Mouse (Mus musculus) mouse trophoblast stem cell (cell line): ENCODE measurements around the gene Ttc23l.
"Not testable (repeated sequence)": the region's sequence is repeated elsewhere in the genome, so short reads cannot be mapped to it uniquely, and the experiment has no call there.

Experiments used
- in situ Hi-C, 2 experiments: fragments of 300-500 bp; cut with MseI, MboI; formaldehyde crosslinking; loops; 2 replicates in 1 of 2; 3 replicates in 1 of 2; pipeline ENCODE4 v1.15.1; 2025

Gene Ttc23l

GRCm38 (mm10) chr15:10558465-10558864 is at the start of gene Ttc23l:
Gene Ttc23l (minus strand): TSS chr15:10558668.
- in situ Hi-C loops = no loop called here

- in situ Hi-C loops = no loop called here
These were observed 40.9 kb upstream of the Ttc23l start for GRCm38 (mm10) chr15:10599413-10599812.

- in situ Hi-C loops = no loop called here
These were observed 40.1 kb upstream of the Ttc23l start for GRCm38 (mm10) chr15:10598259-10599225.

GRCm38 (mm10) chr15:10596871-10597270 is 38.4 kb upstream of the Ttc23l start:
- in situ Hi-C loops = no loop called here

- in situ Hi-C loops = no loop called here
These were observed 36.9 kb upstream of the Ttc23l start for GRCm38 (mm10) chr15:10595408-10595807.

- in situ Hi-C loops = no loop called here
These were observed 36.4 kb upstream of the Ttc23l start for GRCm38 (mm10) chr15:10594910-10595309.

GRCm38 (mm10) chr15:10593094-10593493 is 34.6 kb upstream of the Ttc23l start:
- in situ Hi-C loops = no loop called here

- in situ Hi-C loops = no loop called here
These were observed 28.1 kb upstream of the Ttc23l start for GRCm38 (mm10) chr15:10586565-10586964.

GRCm38 (mm10) chr15:10584359-10585187 is 26.1 kb upstream of the Ttc23l start:
- in situ Hi-C loops = no loop called here

GRCm38 (mm10) chr15:10583408-10583807 is 24.9 kb upstream of the Ttc23l start:
- in situ Hi-C loops = no loop called here

- in situ Hi-C loops = no loop called here
These were observed 20.7 kb upstream of the Ttc23l start for GRCm38 (mm10) chr15:10579159-10579558.

- in situ Hi-C loops = no loop called here
These were observed 8.0 kb upstream of the Ttc23l start for GRCm38 (mm10) chr15:10566486-10566885.

GRCm38 (mm10) chr15:10564201-10564600 is 5.7 kb upstream of the Ttc23l start:
- in situ Hi-C loops = no loop called here

- in situ Hi-C loops = no loop called here
These were observed 3.8 kb upstream of the Ttc23l start for GRCm38 (mm10) chr15:10562281-10562680.

GRCm38 (mm10) chr15:10560005-10560404 is 1.5 kb upstream of the Ttc23l start:
- in situ Hi-C loops = no loop called here

- in situ Hi-C loops = no loop called here
These were observed 4.1 kb downstream of the Ttc23l start for GRCm38 (mm10) chr15:10554336-10554735.

GRCm38 (mm10) chr15:10540271-10541088 is 18.0 kb downstream of the Ttc23l start:
- in situ Hi-C loops = no loop called here

GRCm38 (mm10) chr15:10535969-10536368 is 22.5 kb downstream of the Ttc23l start:
- in situ Hi-C loops = no loop called here

- in situ Hi-C loops = no loop called here
These were observed 23.9 kb downstream of the Ttc23l start for GRCm38 (mm10) chr15:10534591-10534990.

GRCm38 (mm10) chr15:10533361-10533760 is 25.1 kb downstream of the Ttc23l start:
- in situ Hi-C loops = not testable (repeated sequence)

- in situ Hi-C loops = no loop called here
These were observed 27.1 kb downstream of the Ttc23l start for GRCm38 (mm10) chr15:10531352-10531751.

- in situ Hi-C loops = no loop called here
These were observed 32.6 kb downstream of the Ttc23l start for GRCm38 (mm10) chr15:10525896-10526295.
